Mouse (Mus musculus) thymus, postnatal 14 days (tissue): ENCODE measurements around the gene Tent4b.
"Not testable (repeated sequence)": the region's sequence is repeated elsewhere in the genome, so short reads cannot be mapped to it uniquely, and the experiment has no call there.

Source experiments
- DNase-seq: peaks from one replicate; pipeline ENCODE4 v3.0.0; 2021

The Tent4b gene

GRCm38 (mm10) chr8:88198945-88199571 lies at the start of gene Tent4b:
Gene Tent4b, plus strand, starts transcription at chr8:88199213.
- peak; percentile 94 for DNase-seq

- DNase-seq = no peak
Measured at GRCm38 (mm10) chr8:88150910-88151371, 48.1 kb upstream of the Tent4b start.

- DNase-seq = no peak
Measured at GRCm38 (mm10) chr8:88160237-88160995, 38.6 kb upstream of the Tent4b start.

GRCm38 (mm10) chr8:88161439-88161838 lies 37.6 kb upstream of the Tent4b start:
- peak; percentile 75 for DNase-seq

GRCm38 (mm10) chr8:88175264-88175663 lies 23.7 kb upstream of the Tent4b start:
- DNase-seq = no peak

GRCm38 (mm10) chr8:88177291-88177690 lies 21.7 kb upstream of the Tent4b start:
- no peak for DNase-seq

GRCm38 (mm10) chr8:88183121-88183520 lies 15.9 kb upstream of the Tent4b start:
- DNase-seq = no peak

GRCm38 (mm10) chr8:88184914-88185313 lies 14.1 kb upstream of the Tent4b start:
- no peak for DNase-seq

GRCm38 (mm10) chr8:88185716-88186115 lies 13.3 kb upstream of the Tent4b start:
- DNase-seq = no peak

- DNase-seq = no peak
Measured at GRCm38 (mm10) chr8:88197328-88197727, 1.7 kb upstream of the Tent4b start.

GRCm38 (mm10) chr8:88198551-88198944 lies 465 bp upstream of the Tent4b start:
- DNase-seq = no peak

- peak; percentile 59 for DNase-seq
Measured at GRCm38 (mm10) chr8:88199700-88200601, 938 bp downstream of the Tent4b start.

- DNase-seq = peak; percentile 26
Measured at GRCm38 (mm10) chr8:88200724-88201495, 1.9 kb downstream of the Tent4b start.

- DNase-seq = no peak
Measured at GRCm38 (mm10) chr8:88201641-88202040, 2.6 kb downstream of the Tent4b start.

- no peak for DNase-seq
Measured at GRCm38 (mm10) chr8:88206016-88206415, 7.0 kb downstream of the Tent4b start.

GRCm38 (mm10) chr8:88207121-88207821 lies 8.3 kb downstream of the Tent4b start:
- no peak for DNase-seq

GRCm38 (mm10) chr8:88209930-88210827 lies 11.2 kb downstream of the Tent4b start:
- not testable (repeated sequence) for DNase-seq

GRCm38 (mm10) chr8:88221353-88221752 lies 22.3 kb downstream of the Tent4b start:
- DNase-seq = peak; percentile 31

- no peak for DNase-seq
Measured at GRCm38 (mm10) chr8:88225358-88225757, 26.3 kb downstream of the Tent4b start.

- no peak for DNase-seq
Measured at GRCm38 (mm10) chr8:88227851-88228250, 28.8 kb downstream of the Tent4b start.

GRCm38 (mm10) chr8:88228286-88228685 lies 29.3 kb downstream of the Tent4b start:
- no peak for DNase-seq
